Mouse (Mus musculus) liver, postnatal 0 days (tissue): ENCODE results near the gene Pam.

Experiments
- CTCF ChIP-seq: sonication (generic); IDR thresholded peaks from 2 replicates; pipeline ENCODE4 v1.5.1; 2016; ENCODE audit warnings: antibody characterized with exemption, low read depth
- EP300 ChIP-seq: IDR thresholded peaks from 2 replicates; pipeline ENCODE4 v1.6.1; 2016; ENCODE audit warnings: antibody characterized with exemption, low read depth, mild to moderate bottlenecking

DNA sequence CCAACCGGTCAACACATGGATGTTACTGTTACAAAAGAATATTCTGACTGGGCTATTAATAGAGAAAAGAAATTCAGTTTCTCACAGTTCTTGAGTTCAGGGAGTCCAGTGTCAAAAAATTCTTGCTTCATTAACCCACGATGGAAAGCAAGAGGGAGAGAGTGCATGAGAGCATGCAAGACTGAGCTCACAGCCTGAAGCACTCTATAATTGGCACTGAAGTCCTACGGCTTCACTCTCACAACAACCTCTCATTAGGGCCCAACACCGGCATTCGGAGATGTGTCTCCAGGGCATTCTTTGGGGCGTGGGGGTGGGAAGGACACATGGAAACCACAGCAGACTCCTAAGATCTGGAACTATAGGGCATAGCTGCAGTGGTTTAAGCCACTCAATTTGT lies 12.5 kb downstream of the Pam start:
- TF ChIP-seq CTCF (no peak), EP300 (no peak)
